Mouse (Mus musculus) cerebellum, adult 2 months (tissue): Measurements from ENCODE around the gene Cpn1.

Source experiments
- CTCF ChIP-seq: fragments of 200-500 bp; IDR thresholded peaks from 2 replicates; pipeline ENCODE4 v1.5.1; 2011; ENCODE audit warnings: low read depth, mild to moderate bottlenecking, control low read depth, low read length, moderate library complexity, borderline replicate concordance; ENCODE audit not compliant: insufficient read depth
- POLR2A ChIP-seq: fragments of 200-500 bp; IDR thresholded peaks from 2 replicates; pipeline ENCODE4 v1.6.1; 2011; ENCODE audit warnings: low read length, control low read depth, borderline replicate concordance; ENCODE audit not compliant: insufficient read depth

GRCm38 (mm10) chr19:43998802-43999527 is 12.6 kb upstream of the Cpn1 start:
- TF ChIP-seq POLR2A (no peak), CTCF (no peak)
